Mouse (Mus musculus): ENCODE results near the gene Sema3e.

DNA sequence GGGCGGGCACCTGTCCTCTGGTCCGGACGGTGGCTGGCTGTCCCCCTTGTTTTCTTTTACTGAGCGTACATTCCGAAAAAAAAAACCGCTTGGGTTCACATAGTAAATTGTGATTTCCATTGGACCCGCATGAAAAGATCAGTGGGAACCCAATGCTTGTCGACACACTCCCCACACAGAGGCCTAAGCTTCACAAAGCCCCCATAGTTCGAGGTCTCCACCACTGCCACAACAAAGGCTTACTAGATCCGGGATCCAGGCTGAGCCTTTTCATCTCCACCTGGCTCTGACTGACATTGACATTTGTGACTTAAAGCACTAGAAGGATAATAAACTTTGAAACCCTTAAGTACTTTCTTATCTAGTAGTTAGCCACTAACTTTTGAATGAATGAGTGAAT, 155.5 kb downstream of the Sema3e start:
- TF ChIP-seq CTCF (conservative IDR thresholded peaks at IDR 0.05 in 1 of 2, IDR thresholded peaks at IDR 0.05 in 1 of 2; ENCODE audit: low read depth in 2 of 2, low read length in 2 of 2) (no peak), POLR2A (IDR thresholded peaks at IDR 0.05; ENCODE audit: low read depth, low read length) (no peak), USF1 (IDR thresholded peaks at IDR 0.05; ENCODE audit: low read depth, low read length) (no peak), ZKSCAN1 (IDR thresholded peaks at IDR 0.05; ENCODE audit: borderline replicate concordance, low read depth, low read length) (no peak)

Data from CH12.LX (cell line).